Mouse (Mus musculus) midbrain, embryonic 15.5 days (tissue): ENCODE measurements at regions not wholly inside any gene's neighbourhood (a gene's known extent, or its start where the extent isn't known, plus 50 kb on each side); places are given as distances from the start of the nearest gene placed in this dataset. TPM values are rescaled to one million over a fixed set of nuclear protein-coding genes. Genes with fewer than 3 reads are reported as not detected.

ENCODE experiments used
- microRNA-seq: library from miRNA; unstranded; fragments of <30 nt; microRNA quantifications from one replicate; pipeline ENCODE4, GENCODE M21; 2016

Small RNA genes in the stretch of these regions (microRNA-seq; reads per million reads assigned to microRNA genes)
- gene Gm25972 = not detected
